Mouse (Mus musculus) frontal cortex, postnatal 25 days (tissue): ENCODE results near the gene Gm7735.
"Not testable (repeated sequence)": the region's sequence is repeated elsewhere in the genome, so short reads cannot be mapped to it uniquely, and the experiment has no call there.

Source experiments
- DNase-seq, 2 experiments: peaks; one replicate each; pipeline ENCODE4 v3.0.0; 2022; ENCODE audit warnings: low spot score in 2 of 2

Gm7735 gene

DNA sequence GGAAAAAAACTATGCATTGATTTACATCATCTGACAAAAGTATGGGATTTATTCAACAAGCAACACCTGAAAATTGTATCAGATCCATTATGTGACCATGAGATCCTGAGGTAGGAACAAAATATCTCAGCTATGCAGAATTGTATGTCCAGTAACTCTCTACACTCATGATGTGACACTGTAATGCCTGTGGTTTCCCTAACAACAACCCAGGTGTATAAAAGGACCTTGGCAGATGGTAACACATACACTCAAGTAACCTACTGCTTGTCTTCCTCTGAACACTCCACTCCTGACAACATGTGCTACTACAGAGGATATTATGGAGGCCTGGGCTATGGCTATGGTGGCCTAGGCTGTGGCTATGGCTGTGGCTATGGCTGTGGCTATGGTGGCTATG lies at the start of gene Gm7735:
TSS of gene Gm7735 (plus strand) at position 301 of the 400 bp plus-strand sequence.
- DNase-seq = not testable (repeated sequence)

DNA sequence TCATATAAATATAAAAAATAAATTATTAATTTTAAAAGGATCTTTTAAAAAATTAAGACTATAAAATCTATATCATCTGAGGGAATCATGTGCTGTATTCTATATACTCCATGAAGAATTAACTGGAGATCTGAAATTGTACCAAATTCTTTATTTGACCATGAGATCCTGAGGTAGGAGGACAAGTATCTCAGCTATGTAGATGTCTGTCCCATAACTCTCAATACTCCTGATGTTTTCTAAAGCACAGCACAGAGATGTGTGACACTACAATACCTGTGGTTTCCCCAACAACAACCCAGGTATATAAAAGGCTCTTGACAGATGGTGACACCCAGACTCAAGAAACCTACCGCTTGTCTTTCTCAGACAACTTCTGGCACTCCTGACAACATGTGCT lies 28.7 kb upstream of the Gm7735 start, which contains the start of gene Gm6358:
TSS of gene Gm6358 (plus strand) at position 301 of the 400 bp plus-strand sequence.
- no peak for DNase-seq

DNA sequence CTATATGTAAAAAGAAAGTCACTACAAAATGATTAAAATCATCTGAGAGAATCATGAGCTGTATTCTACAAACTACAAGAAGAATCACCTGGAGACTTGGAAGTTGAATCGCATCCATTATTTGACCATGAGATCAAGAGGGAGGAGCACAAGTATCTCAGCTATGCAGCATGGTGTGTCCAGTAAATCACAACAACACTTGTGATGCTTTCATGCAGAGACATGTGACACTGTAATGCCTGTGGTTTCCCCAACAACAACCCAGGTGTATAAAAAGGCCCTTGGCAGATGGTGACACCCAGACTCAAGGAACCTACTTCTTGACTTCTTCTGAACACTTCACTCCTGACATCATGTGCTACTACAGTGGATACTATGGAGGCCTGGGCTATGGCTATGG lies 18.5 kb upstream of the Gm7735 start, which contains the start of gene Gm10061:
TSS of gene Gm10061 (plus strand) at position 301 of the 400 bp plus-strand sequence.
- DNase-seq = no peak

DNA sequence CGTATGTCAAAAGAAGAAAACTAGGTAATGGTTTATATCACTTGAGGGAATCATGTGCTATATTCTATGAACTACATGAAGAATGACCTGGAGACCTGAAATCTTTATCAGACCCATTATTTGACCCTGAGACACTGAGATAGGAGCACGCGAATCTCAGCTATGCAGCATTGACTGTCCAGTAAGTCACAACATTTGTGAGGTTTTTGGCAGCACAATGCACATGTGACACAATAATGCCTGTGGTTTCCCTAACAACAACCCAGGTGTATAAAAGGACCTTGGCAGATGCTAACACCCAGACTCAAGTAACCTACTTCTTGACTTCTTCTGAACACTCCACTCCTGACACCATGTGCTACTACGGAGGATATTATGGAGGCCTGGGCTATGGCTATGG lies 11.6 kb upstream of the Gm7735 start, which contains the start of gene Gm9789:
TSS of gene Gm9789 (plus strand) at position 301 of the 400 bp plus-strand sequence.
- DNase-seq = no peak

DNA sequence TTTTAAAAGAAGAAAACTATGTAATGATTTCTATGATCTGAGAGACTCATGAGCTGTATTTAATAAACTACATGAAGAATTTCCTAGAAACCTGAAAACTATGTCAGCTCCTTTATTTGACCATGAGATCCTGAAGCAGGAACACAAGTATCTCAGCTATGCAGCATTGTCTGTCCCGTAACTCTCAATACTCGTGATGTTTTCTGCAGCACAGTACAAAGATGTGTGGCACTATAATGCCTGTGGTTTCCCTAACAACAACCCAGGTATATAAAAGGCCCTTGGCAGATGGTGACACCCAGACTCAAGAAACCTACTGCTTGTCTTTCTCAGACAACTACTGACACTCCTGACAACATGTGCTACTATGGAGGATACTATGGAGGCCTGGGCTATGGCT lies 5.1 kb downstream of the Gm7735 start, which contains the start of gene 1110057P08Rik:
TSS of gene 1110057P08Rik (plus strand) at position 301 of the 400 bp plus-strand sequence.
- no peak for DNase-seq

DNA sequence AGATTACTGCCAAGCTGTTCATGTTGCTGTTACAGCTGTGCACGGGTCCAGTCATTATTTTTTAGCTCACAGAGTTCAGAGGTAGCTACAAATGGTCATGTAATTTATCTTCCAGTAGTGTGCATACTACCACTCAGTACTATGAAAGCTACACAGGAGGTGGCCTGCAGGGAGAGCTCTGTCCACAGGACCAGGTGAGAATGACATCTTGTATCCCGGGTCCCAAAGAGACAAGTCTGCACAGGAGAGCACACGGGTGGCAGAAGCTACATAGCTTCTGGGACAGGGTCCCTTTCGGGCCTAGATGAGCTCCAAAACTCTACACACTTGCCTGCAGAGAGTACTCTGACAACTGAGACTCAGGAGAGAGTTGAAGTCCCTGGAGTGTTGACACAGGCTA lies 19.3 kb downstream of the Gm7735 start:
- no peak for DNase-seq

DNA sequence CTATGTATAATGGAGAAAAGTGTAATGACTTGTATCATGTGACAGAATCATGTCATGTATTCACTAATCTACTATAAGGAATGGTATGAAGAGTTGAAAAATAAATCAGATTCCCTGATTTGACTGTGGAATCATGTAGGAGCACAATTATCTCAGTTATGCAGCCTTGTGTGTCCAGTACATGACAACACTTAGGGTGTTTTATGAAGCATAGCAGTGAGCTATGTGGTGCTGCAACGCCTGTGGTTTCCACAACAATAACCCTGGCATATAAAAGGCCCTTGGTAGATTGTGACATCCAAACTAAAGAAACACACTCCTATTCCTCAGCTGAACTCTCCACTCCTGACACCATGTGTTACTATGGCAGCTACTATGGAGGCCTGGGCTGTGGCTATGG lies 36.3 kb downstream of the Gm7735 start, which contains the start of gene Krtap20-2:
TSS of gene Krtap20-2 (plus strand) at position 301 of the 400 bp plus-strand sequence.
- DNase-seq = no peak
